Mouse (Mus musculus): Measurements from ENCODE around the gene Hist1h2ao.

GRCm38 (mm10) chr13:21781021-21781555 lies 29.2 kb upstream of the Hist1h2ao start:
- TF ChIP-seq CTCF (IDR thresholded peaks at IDR 0.05; ENCODE audit: control insufficient read depth, insufficient read depth, insufficient replicate concordance, low read depth, low read length) (no peak), POLR2A (IDR thresholded peaks at IDR 0.05; ENCODE audit: control insufficient read depth, low read depth, low read length) (no peak)
